8 mouse cellular contexts compared by ENCODE assay signal in the genomic region with DNA sequence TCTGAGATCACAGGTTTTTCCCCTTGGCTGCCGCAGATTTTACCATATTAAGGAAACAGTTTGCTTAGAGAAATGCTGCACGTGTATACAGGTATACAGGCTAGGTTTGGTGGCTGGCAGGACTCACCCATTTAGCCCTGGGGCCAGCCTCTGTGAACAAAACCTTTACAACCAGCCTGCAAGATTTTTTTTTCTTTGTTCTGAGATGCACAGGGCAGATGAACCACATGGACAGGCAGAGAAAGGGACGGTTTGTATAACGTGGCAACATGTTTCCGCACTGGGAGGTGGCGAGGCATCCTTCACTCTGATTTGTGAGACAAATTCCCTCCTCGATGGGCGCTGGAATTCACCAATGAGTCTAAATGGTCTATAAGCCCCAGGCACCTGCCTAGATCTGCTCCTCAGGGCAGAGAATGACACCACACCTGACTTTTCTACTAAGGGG.
DNase-seq lines count a peak whose midpoint lies in the region; ATAC-seq and TF ChIP-seq lines count a peak whose summit lies in the region.

No protein-coding gene starts in this region.

- 0 out of 2 replicates have a peak, but pooled peaks cover 3% of the 10 kb centered on the region for H3K4me1 ChIP-seq in cerebellum, adult 2 months (ENCODE audit: control insufficient read depth, insufficient read depth, low read length)
- peaks cover 15% of the 10 kb centered on the region for H3K4me1 ChIP-seq in lung, embryonic 16.5 days (replicated peaks; ENCODE audit: control insufficient read depth, insufficient read depth, low read length)
- peaks cover 13% of the 10 kb centered on the region for H3K4me1 ChIP-seq in limb, embryonic 14.5 days (ENCODE audit: control insufficient read depth, insufficient read depth, low read length)
- H3K4me1 ChIP-seq in stomach, embryonic 15.5 days: 0 out of 2 replicates have a peak, but pooled peaks cover 11% of the 10 kb centered on the region

- TF ChIP-seq POLR2A in cerebellum, adult 2 months (IDR thresholded peaks at IDR 0.05; ENCODE audit: borderline replicate concordance, insufficient read depth, low read length): no peak
- TF ChIP-seq POLR2A in limb, embryonic 14.5 days (IDR thresholded peaks at IDR 0.05; ENCODE audit: borderline replicate concordance, extremely low read depth, insufficient read depth, insufficient read length): no peak

- 58% methylated on average over 8 of the region's 8 CpGs for WGBS in cerebellum, adult 2 months
- 64% methylated on average over 8 of the region's 8 CpGs for WGBS in lung, embryonic 16.5 days
- 55% methylated on average over 8 of the region's 8 CpGs for WGBS in limb, embryonic 14.5 days
- 69% methylated on average over 8 of the region's 8 CpGs for WGBS in stomach, embryonic 15.5 days

- H3K9me3 ChIP-seq in lung, embryonic 16.5 days (ENCODE audit: control insufficient read depth, low read length): no peaks in the 10 kb centered on the region
- H3K9me3 ChIP-seq in limb, embryonic 14.5 days (ENCODE audit: control insufficient read depth, low read length): no peaks in the 10 kb centered on the region
- no peaks in the 10 kb centered on the region for H3K9me3 ChIP-seq in stomach, embryonic 15.5 days

- H3K27me3 ChIP-seq in cerebellum, adult 2 months (ENCODE audit: control insufficient read depth, insufficient read depth, low read length): no peaks in the 10 kb centered on the region; the same call in 1 of the 2 replicates
- no peaks in the 10 kb centered on the region for H3K27me3 ChIP-seq in lung, embryonic 16.5 days (ENCODE audit: control insufficient read depth, insufficient read depth, low read depth, low read length)
- H3K27me3 ChIP-seq in limb, embryonic 14.5 days (ENCODE audit: control insufficient read depth, insufficient read depth, low read length): no peaks in the 10 kb centered on the region
- no peaks in the 10 kb centered on the region for H3K27me3 ChIP-seq in stomach, embryonic 15.5 days (replicated peaks)

- peak overlapping the region; percentile 52 for H3K4me2 ChIP-seq in lung, embryonic 16.5 days (ENCODE audit: low read depth, low read length)
- H3K4me2 ChIP-seq in limb, embryonic 14.5 days (replicated peaks; ENCODE audit: low read depth, low read length, severe bottlenecking): peak overlapping the region; percentile 45
- H3K4me2 ChIP-seq in stomach, embryonic 15.5 days: peak overlapping the region; percentile 51

- peak; percentile 7 to 13 for DNase-seq in cerebellum, postnatal 14 days
- no peak for DNase-seq in cerebellum, adult 2 months
- DNase-seq in lung, postnatal 10 days: no peak
- DNase-seq in limb, embryonic 14.5 days (ENCODE audit: low spot score): no peak
- no peak for DNase-seq in urinary bladder, postnatal 4 days (ENCODE audit: low spot score in 2 of 2)
- no peak for DNase-seq in spleen, postnatal 36 days (ENCODE audit: low spot score in 2 of 2)

- H3K4me3 ChIP-seq in cerebellum, adult 2 months (replicated peaks; ENCODE audit: insufficient read depth, low read depth, low read length): no peak overlapping the region
- H3K4me3 ChIP-seq in lung, embryonic 16.5 days (ENCODE audit: low read length): peak overlapping the region; percentile 22
- H3K4me3 ChIP-seq in limb, embryonic 14.5 days (replicated peaks; ENCODE audit: low read length): 0 out of 2 replicates have a peak overlapping the region, but pooled peaks have one; percentile 19
- H3K4me3 ChIP-seq in stomach, embryonic 15.5 days (replicated peaks): peak overlapping the region; percentile 20; the same call in 1 of the 2 replicates

- no peaks in the 10 kb centered on the region for H3K36me3 ChIP-seq in lung, embryonic 16.5 days (ENCODE audit: control insufficient read depth, insufficient read depth, low read length)
- H3K36me3 ChIP-seq in limb, embryonic 14.5 days (ENCODE audit: control insufficient read depth, insufficient read depth, low read length): no peaks in the 10 kb centered on the region
- H3K36me3 ChIP-seq in stomach, embryonic 15.5 days: no peaks in the 10 kb centered on the region

- TF ChIP-seq CTCF in cerebellum, adult 2 months (IDR thresholded peaks at IDR 0.05; ENCODE audit: borderline replicate concordance, insufficient read depth, low read depth, low read length): no peak

- ATAC-seq in lung, embryonic 16.5 days (ENCODE audit: low read depth): 0 out of 2 replicates have a peak, but pooled peaks have one; percentile 19
- ATAC-seq in limb, embryonic 14.5 days (ENCODE audit: low FRiP score, low read depth): no peak
- no peak for ATAC-seq in stomach, embryonic 15.5 days (ENCODE audit: insufficient read depth, low FRiP score, low read depth)

- H3K9ac ChIP-seq in lung, embryonic 16.5 days (ENCODE audit: low read length): peak overlapping the region; percentile 43
- H3K9ac ChIP-seq in limb, embryonic 14.5 days (ENCODE audit: low read depth, low read length, severe bottlenecking): no peak overlapping the region; the same call in 1 of the 2 replicates
- no peak overlapping the region for H3K9ac ChIP-seq in stomach, embryonic 15.5 days

- H3K27ac ChIP-seq in cerebellum, adult 2 months (ENCODE audit: insufficient read depth, low read length): no peak overlapping the region
- H3K27ac ChIP-seq in lung, embryonic 16.5 days (ENCODE audit: low read length): peak overlapping the region; percentile 46
- no peak overlapping the region for H3K27ac ChIP-seq in limb, embryonic 14.5 days (replicated peaks; ENCODE audit: low read depth, low read length)
- H3K27ac ChIP-seq in stomach, embryonic 15.5 days: no peak overlapping the region

Comparison
In these comparisons a context has a peak if more than half of its experiments do, and no peak if none do; other contexts are left out.
1. DNase-seq: peak in cerebellum, postnatal 14 days (2 of 2); none in cerebellum, adult 2 months (0 of 2), lung, postnatal 10 days (single experiment), limb, embryonic 14.5 days (single experiment), urinary bladder, postnatal 4 days (0 of 2) and spleen, postnatal 36 days (0 of 2).
2. Peak in every context shown above with its lines, with median percentiles within 50 percentile points of each other: H3K4me2 ChIP-seq.